Mouse (Mus musculus) thymus, adult 2 months (tissue): ENCODE measurements around the gene Zc3hc1.

Source experiments
- CTCF ChIP-seq: fragments of 200-500 bp; IDR thresholded peaks from 2 replicates; pipeline ENCODE4 v1.5.1; 2012; ENCODE audit warnings: mild to moderate bottlenecking, control low read depth, low read length, moderate library complexity, borderline replicate concordance; ENCODE audit not compliant: control insufficient read depth, poor library complexity, insufficient read depth; ENCODE audit errors: extremely low read depth
- POLR2A ChIP-seq: fragments of 200-500 bp; IDR thresholded peaks from 2 replicates; pipeline ENCODE4 v1.6.1; 2012; ENCODE audit warnings: mild to moderate bottlenecking, low read length, control low read depth, moderate library complexity; ENCODE audit not compliant: control insufficient read depth, poor library complexity, insufficient read depth; ENCODE audit errors: extremely low read depth

DNA sequence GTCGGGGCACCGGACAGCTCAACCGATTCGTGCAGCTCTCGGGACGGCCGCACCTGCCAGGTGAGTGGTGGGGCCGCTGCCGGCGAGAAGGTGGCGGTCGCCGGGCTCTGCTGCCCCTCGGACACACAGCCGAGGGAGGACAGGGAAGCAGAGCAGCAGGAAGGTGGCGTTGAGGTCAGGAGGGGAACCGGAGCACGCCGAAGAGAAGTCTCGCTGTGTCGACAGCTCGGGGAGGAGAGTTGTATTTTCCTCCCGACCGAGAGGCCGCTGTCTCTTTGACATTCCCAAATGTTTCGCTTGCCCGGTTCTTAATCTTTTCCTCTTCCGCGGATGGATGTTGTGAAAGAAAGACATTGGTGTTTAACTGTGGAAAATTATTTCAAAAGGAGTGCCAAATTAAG, 11.3 kb upstream of the Zc3hc1 start:
- TF ChIP-seq CTCF (no peak), POLR2A (no peak)
